Mouse (Mus musculus) G1E (cell line): ENCODE data around the gene Tmem30c. TPM values are rescaled to one million over a fixed set of nuclear protein-coding genes. Genes with fewer than 3 reads are reported as not detected.
A peak's percentile ranks its signal among the peaks of the same experiment; 100 is the strongest.
"Not testable (repeated sequence)": the region's sequence is repeated elsewhere in the genome, so short reads cannot be mapped to it uniquely, and the experiment has no call there.

Experiments used
- ATAC-seq: 2 replicates; pipeline ENCODE4 v1.8.0; 2016; ENCODE audit warnings: mild to moderate bottlenecking; ENCODE audit not compliant: insufficient number of reproducible peaks, poor library complexity, low FRiP score, severe bottlenecking; ENCODE audit errors: extremely low read depth
- DNase-seq: peaks from one replicate; pipeline ENCODE4 v3.0.0; 2012; ENCODE audit warnings: low spot score
- H3K27me3 ChIP-seq: 2 replicates; pipeline ENCODE4 v1.6.1; 2012; ENCODE audit warnings: mild to moderate bottlenecking, low read length, inconsistent platforms; ENCODE audit not compliant: insufficient read depth
- H3K36me3 ChIP-seq: replicated peaks from 2 replicates; pipeline ENCODE3; 2012; ENCODE audit warnings: mild to moderate bottlenecking, inconsistent platforms
- H3K4me1 ChIP-seq: 2 replicates; pipeline ENCODE4 v1.6.1; 2012; ENCODE audit warnings: low read depth, low read length, inconsistent platforms, mixed read lengths; ENCODE audit not compliant: insufficient read depth
- H3K4me3 ChIP-seq: 2 replicates; pipeline ENCODE4 v1.5.1; 2012; ENCODE audit warnings: low read depth, mild to moderate bottlenecking, inconsistent platforms, low read length, moderate library complexity, mixed read lengths
- H3K9me3 ChIP-seq: replicated peaks from 2 replicates; pipeline ENCODE4 v1.6.1; 2012; ENCODE audit warnings: inconsistent platforms
- CTCF ChIP-seq: IDR thresholded peaks from 2 replicates; pipeline ENCODE4 v1.5.1; 2012; ENCODE audit warnings: low read depth, low read length, inconsistent platforms, mixed read lengths
- GATA1 ChIP-seq: IDR thresholded peaks from 2 replicates; pipeline ENCODE4 v1.6.1; 2012; ENCODE audit warnings: borderline replicate concordance, low read length, inconsistent platforms, mixed read lengths
- GATA2 ChIP-seq: IDR thresholded peaks from 2 replicates; pipeline ENCODE4 v1.6.1; 2012; ENCODE audit warnings: low read depth, low read length, inconsistent platforms, borderline replicate concordance
- POLR2AphosphoS5 ChIP-seq: IDR thresholded peaks from 2 replicates; pipeline ENCODE4 v1.6.1; 2012; ENCODE audit warnings: low read depth, low read length, inconsistent platforms; ENCODE audit not compliant: insufficient replicate concordance
- TAL1 ChIP-seq: conservative IDR thresholded peaks from 2 replicates; pipeline ENCODE4 v1.6.1; 2012; ENCODE audit warnings: low read depth, low read length, inconsistent platforms, mixed read lengths
- polyA plus RNA-seq: library from polyadenylated mRNA; stranded (reverse); fragments of >175 nt; gene quantifications from 2 replicates; pipeline ENCODE4 v1.2.3, GENCODE M21; 2012
- total RNA-seq, 2 experiments: library from RNA; stranded (forward) in 1 of 2; stranded (reverse) in 1 of 2; fragments of 200-1000 nt in 1 of 2; fragments of >200 nt in 1 of 2; fragmentation: Nextera tagmentation in 1 of 2; gene quantifications; 2 replicates each; pipeline ENCODE4 v1.2.3; 2014 to 2017

Tmem30c gene
- total and polyA plus RNA-seq, 3 experiments, result 0.33 TPM; not detected in 2

DNA sequence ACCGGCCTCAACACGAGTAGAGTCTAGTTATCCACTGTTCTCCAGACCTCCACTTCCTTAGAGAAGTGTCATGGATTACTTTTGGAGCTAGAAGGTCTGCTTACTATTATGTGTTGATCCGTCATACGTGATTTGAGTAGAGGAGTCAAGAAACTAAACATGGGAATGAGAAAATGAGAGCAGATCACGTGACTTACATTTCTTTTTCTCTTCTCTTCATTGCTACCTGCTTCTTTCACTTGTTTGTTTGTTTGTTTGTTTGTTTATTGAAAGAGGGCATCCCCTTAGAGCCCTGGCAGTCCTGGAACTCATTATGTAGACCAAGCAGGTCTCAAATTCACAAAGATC, 49.8 kb downstream of the Tmem30c start:
- TF ChIP-seq GATA1 (no peak), TAL1 (no peak), GATA2 (no peak), CTCF (no peak), POLR2AphosphoS5 (no peak)
- DNase-seq, result no peak
- no peak for ATAC-seq
- H3K9me3 ChIP-seq, result no peaks in the 10 kb centered on the region
- H3K4me3 ChIP-seq, result no peak overlapping the region
- peaks cover 12% of the 10 kb centered on the region for H3K27me3 ChIP-seq
- H3K4me1 ChIP-seq, result peaks cover 8% of the 10 kb centered on the region
- no peaks in the 10 kb centered on the region for H3K36me3 ChIP-seq

DNA sequence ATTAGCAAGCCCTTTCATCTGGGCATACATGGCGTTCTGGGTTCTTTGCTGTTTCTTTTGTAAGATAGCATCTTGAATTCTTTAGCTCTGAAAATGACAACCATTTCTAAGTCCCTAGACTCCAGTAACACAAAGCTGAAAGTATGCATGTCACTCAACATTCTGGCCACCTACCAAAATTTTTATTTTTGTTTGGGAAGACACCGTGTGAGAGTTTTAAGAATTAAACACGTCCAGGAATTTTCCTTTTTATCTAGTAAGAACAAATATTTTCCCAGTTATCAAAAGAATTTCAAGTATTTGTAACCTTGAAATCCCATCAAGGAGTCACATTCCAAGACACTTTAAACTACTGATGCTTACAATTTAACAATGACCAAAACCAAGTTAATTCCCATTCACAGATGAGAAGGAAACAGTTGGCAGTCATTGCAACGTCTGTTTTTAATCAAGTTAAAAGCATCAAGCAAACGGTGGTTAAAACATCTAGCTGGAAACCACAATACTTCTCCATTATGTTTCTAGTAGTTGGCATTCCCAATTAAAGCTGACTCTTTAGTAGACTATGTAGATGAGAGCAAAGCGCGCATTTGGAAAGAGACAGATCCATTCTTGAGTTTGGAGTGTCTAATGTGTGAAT, 56.7 kb downstream of the Tmem30c start:
- Histone ChIP-seq H3K27me3 (peaks cover 7% of the 10 kb centered on the region), H3K4me3 (no peak overlapping the region), H3K9me3 (no peaks in the 10 kb centered on the region), H3K4me1 (no peaks in the 10 kb centered on the region; the same call in 1 of the 2 replicates), H3K36me3 (no peaks in the 10 kb centered on the region)
- no peak for ATAC-seq
- TF ChIP-seq GATA1 (no peak), CTCF (no peak), TAL1 (no peak), GATA2 (no peak), POLR2AphosphoS5 (no peak)
- no peak for DNase-seq

DNA sequence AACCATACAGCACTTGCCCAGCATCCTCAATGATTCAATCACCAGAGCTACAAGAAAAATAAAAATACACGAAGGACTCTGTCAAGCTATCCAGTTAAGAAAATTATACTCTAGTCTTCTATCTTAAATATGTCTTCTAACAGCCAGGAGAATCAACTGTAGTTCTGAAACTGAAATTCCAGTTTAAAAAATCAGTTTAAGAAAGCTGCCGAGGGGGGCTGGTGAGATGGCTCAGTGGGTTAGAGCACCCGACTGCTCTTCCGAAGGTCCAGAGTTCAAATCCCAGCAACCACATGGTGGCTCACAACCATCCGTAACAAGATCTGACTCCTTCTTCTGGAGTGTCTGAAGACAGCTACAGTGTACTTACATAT, 60.7 kb downstream of the Tmem30c start:
- DNase-seq, ATAC-seq, H3K4me3 ChIP-seq, H3K4me1 ChIP-seq, H3K27me3 ChIP-seq, H3K9me3 ChIP-seq: not testable (repeated sequence)
- H3K36me3 ChIP-seq, result peaks cover 15% of the 10 kb centered on the region

DNA sequence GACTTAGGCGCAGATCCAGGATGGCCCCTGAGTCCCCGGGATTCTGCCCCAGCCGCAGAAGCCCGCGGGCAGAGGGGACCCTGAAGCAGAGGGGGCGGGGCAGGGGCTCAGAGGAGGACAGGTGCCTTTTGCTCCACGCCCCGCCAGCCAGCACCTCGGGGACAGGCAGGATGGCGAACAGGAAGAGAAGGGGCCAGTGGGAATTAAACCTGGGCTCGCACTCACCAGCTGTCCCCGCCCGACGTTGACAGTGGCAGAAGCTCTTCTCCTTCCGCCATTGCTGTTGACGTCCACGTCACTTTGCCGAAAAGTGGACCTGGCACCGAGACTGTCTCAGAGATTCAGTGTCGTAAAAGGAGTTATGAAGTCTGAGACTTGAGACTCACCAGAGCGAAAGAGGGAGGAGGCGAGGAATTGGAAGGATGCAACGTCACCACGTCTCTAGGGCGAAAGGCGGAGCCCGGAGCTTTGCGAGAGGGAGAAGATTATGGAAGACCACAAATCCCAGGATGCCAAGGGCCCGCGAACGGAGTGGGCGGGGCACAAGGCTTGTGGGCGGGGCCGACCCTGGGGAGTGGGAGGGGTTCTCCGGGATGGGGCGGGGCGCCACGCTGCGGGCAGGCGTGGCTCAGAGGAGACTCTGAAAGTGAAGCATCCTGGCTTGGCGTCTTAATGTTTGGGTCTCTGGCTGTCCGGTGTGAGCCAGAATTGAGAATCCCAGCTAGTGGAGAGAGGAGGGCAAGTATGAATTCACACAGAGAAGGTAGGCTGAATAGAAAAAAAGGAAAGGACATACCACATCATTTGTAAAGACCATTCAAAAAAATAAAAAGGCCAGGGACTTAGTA, 61.4 kb downstream of the Tmem30c start, which contains the start of gene Tbc1d23:
Gene Tbc1d23 (minus strand): TSS at position 416 of the 848 bp plus-strand sequence.
- ATAC-seq (peak; percentile 99), DNase-seq (peak; percentile 90)
- TF ChIP-seq POLR2AphosphoS5 (no peak), TAL1 (no peak), CTCF (no peak), GATA2 (no peak), GATA1 (no peak)
- no peaks in the 10 kb centered on the region for H3K9me3 ChIP-seq
- peak within 1 kb of the TSS; percentile 94 for H3K4me3 ChIP-seq
- peaks cover 3% of the 10 kb centered on the region for H3K4me1 ChIP-seq
- H3K36me3 ChIP-seq, result peaks cover 15% of the 10 kb centered on the region
- peaks cover 5% of the 10 kb centered on the region; the same call in 1 of the 2 replicates for H3K27me3 ChIP-seq

DNA sequence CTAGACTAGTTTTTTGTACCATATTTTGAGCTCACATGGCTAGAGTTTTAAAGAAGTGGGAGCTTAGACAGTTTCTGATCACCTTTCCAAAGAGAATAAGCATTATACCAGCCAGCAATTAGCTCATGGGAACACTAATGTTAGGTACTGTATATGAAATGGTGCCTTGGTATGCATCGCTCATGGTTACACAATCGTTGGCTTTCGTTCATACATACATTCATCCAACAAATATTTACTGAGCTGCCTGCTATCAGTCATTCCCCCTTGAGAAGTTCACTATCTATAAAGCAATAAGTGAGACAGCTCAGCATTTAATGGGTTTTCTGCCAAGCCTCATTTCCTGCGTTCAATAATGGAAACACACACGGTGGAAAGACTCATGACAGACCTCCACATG, 66.2 kb downstream of the Tmem30c start:
- H3K9me3 ChIP-seq, result no peaks in the 10 kb centered on the region
- ATAC-seq, result no peak
- TF ChIP-seq GATA1, result no peak
- no peak for TF ChIP-seq TAL1
- no peak for TF ChIP-seq GATA2
- no peak for TF ChIP-seq POLR2AphosphoS5
- no peak for TF ChIP-seq CTCF
- H3K27me3 ChIP-seq, result no peaks in the 10 kb centered on the region
- no peak overlapping the region for H3K4me3 ChIP-seq
- peaks cover 3% of the 10 kb centered on the region for H3K4me1 ChIP-seq
- H3K36me3 ChIP-seq, result peaks cover 31% of the 10 kb centered on the region
- no peak for DNase-seq

DNA sequence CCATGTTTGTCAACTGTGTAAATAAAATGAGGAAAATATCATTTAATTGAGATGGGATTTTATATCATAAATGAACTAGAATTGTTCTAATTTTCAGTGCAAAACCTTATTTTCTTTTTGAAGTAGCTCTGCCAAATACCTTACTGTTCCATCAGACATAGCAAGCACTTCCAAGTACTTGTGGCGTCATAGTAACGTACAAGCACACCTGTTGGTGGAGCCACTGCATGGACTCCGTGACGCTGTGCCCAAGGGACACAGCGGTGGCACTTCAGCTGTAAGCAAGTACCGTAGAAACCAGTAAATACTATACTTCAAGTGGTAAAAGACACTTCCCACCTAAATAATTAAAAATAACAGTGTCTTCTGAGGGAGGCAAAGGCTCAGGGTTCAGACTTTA, 72.3 kb downstream of the Tmem30c start:
- Histone ChIP-seq H3K4me3 (no peak overlapping the region), H3K9me3 (no peaks in the 10 kb centered on the region), H3K27me3 (no peaks in the 10 kb centered on the region), H3K36me3 (peaks cover 48% of the 10 kb centered on the region), H3K4me1 (no peaks in the 10 kb centered on the region; the same call in 1 of the 2 replicates)
- ATAC-seq, result no peak
- TF ChIP-seq TAL1 (no peak), POLR2AphosphoS5 (no peak), CTCF (no peak), GATA1 (no peak), GATA2 (no peak)
- DNase-seq, result no peak

Other genes with a start within 250 kb of the Tmem30c start
- not detected in 2 replicates for gene Tmem45a2, start 221.5 kb downstream of the Tmem30c start, total RNA-seq (2014; fragmentation: Nextera tagmentation)
- gene Tmem45a2, start 221.5 kb downstream of the Tmem30c start, total RNA-seq (2017), result 0.16 TPM in 1 of 2 replicates, not detected in the other
- not detected in 2 replicates for gene Tmem45a2, start 221.5 kb downstream of the Tmem30c start, polyA plus RNA-seq
- gene Tomm70a, start 171.2 kb downstream of the Tmem30c start, total RNA-seq (2014; fragmentation: Nextera tagmentation), result 147 and 167 TPM in 2 replicates
- gene Tomm70a, start 171.2 kb downstream of the Tmem30c start, total RNA-seq (2017), result 78.4 and 91.1 TPM in 2 replicates
- gene Tomm70a, start 171.2 kb downstream of the Tmem30c start, polyA plus RNA-seq, result 66.0 and 85.7 TPM in 2 replicates
- gene Nit2, start 125.5 kb downstream of the Tmem30c start, total RNA-seq (2014; fragmentation: Nextera tagmentation), result 33.2 and 41.0 TPM in 2 replicates
- 38.6 and 39.6 TPM in 2 replicates for gene Nit2, start 125.5 kb downstream of the Tmem30c start, total RNA-seq (2017)
- gene Nit2, start 125.5 kb downstream of the Tmem30c start, polyA plus RNA-seq, result 1.9 and 6.1 TPM in 2 replicates
- gene Tbc1d23, start 61.4 kb downstream of the Tmem30c start, total RNA-seq (2014; fragmentation: Nextera tagmentation), result 60.5 and 61.8 TPM in 2 replicates
- 42.9 and 47.1 TPM in 2 replicates for gene Tbc1d23, start 61.4 kb downstream of the Tmem30c start, total RNA-seq (2017)
- 0.64 and 0.68 TPM in 2 replicates for gene Tbc1d23, start 61.4 kb downstream of the Tmem30c start, polyA plus RNA-seq
- not detected in 2 replicates for gene Filip1l, start 60.2 kb upstream of the Tmem30c start, total RNA-seq (2014; fragmentation: Nextera tagmentation)
- gene Filip1l, start 60.2 kb upstream of the Tmem30c start, total RNA-seq (2017), result 0.22 and 0.23 TPM in 2 replicates
- 0.01 TPM in 1 of 2 replicates, not detected in the other for gene Filip1l, start 60.2 kb upstream of the Tmem30c start, polyA plus RNA-seq